Mouse (Mus musculus) v-Abl transformed pro-B cells (cell line): ENCODE results near the gene Eif2d.

ENCODE experiments used
- in situ Hi-C, 2 experiments: fragments of 400-800 bp; cut with MboI; formaldehyde crosslinking; loops; one replicate each; pipeline ENCODE4 v1.15.1; 2025; ENCODE audit not compliant: unreplicated experiment in 2 of 2

The Eif2d gene

GRCm38 (mm10) chr1:131153018-131153629 lies at the start of gene Eif2d:
TSS of gene Eif2d (plus strand) at chr1:131153181.
- in situ Hi-C loops: loop anchor here in 1 of 2 experiments (10.0 kb wide), 1 partner anchor 48 kb away; no protein-coding TSS in a partner anchor

GRCm38 (mm10) chr1:131103776-131104424 lies 49.1 kb upstream of the Eif2d start:
- in situ Hi-C loops: loop anchor here in 1 of 2 experiments (10.0 kb wide), 1 partner anchor 51 kb away; the partner anchor contains the start of gene Eif2d

- in situ Hi-C loops: loop anchor here in 1 of 2 experiments (10.0 kb wide), 1 partner anchor 47 kb away; the partner anchor contains the start of gene Eif2d
Observed at GRCm38 (mm10) chr1:131107575-131108308, 45.2 kb upstream of the Eif2d start.

GRCm38 (mm10) chr1:131110525-131111106 lies 42.4 kb upstream of the Eif2d start:
- in situ Hi-C loops: loop anchor here in 1 of 2 experiments (5.0 kb wide), 1 partner anchor 152 kb away; no protein-coding TSS in a partner anchor

GRCm38 (mm10) chr1:131112576-131112975 lies 40.4 kb upstream of the Eif2d start:
- in situ Hi-C loops: loop anchor here in 1 of 2 experiments (5.0 kb wide), 1 partner anchor 150 kb away; no protein-coding TSS in a partner anchor

GRCm38 (mm10) chr1:131115932-131116331 lies 37.0 kb upstream of the Eif2d start:
- in situ Hi-C loops: loop anchor here in 1 of 2 experiments (5.0 kb wide), 1 partner anchor 146 kb away; no protein-coding TSS in a partner anchor

GRCm38 (mm10) chr1:131116430-131117011 lies 36.5 kb upstream of the Eif2d start:
- in situ Hi-C loops: loop anchor here in 1 of 2 experiments (5.0 kb wide), 1 partner anchor 146 kb away; no protein-coding TSS in a partner anchor

GRCm38 (mm10) chr1:131118530-131118929 lies 34.5 kb upstream of the Eif2d start:
- in situ Hi-C loops: loop anchor here in 1 of 2 experiments (5.0 kb wide), 1 partner anchor 144 kb away; no protein-coding TSS in a partner anchor

- in situ Hi-C loops: loop anchor here in 1 of 2 experiments (5.0 kb wide), 1 partner anchor 143 kb away; no protein-coding TSS in a partner anchor
Observed at GRCm38 (mm10) chr1:131119026-131119425, 34.0 kb upstream of the Eif2d start.

- in situ Hi-C loops: loop anchor here (5.0 kb wide), 1 partner anchor 35 kb away; no protein-coding TSS in a partner anchor
Observed at GRCm38 (mm10) chr1:131121987-131122386, 31.0 kb upstream of the Eif2d start.

- in situ Hi-C loops: loop anchor here (5.0 kb wide), 1 partner anchor 34 kb away; no protein-coding TSS in a partner anchor
Observed at GRCm38 (mm10) chr1:131123522-131124265, 29.3 kb upstream of the Eif2d start.

GRCm38 (mm10) chr1:131125987-131126744 lies 26.8 kb upstream of the Eif2d start:
- in situ Hi-C loops: no loop called here

- in situ Hi-C loops: no loop called here
Observed at GRCm38 (mm10) chr1:131134231-131134630, 18.8 kb upstream of the Eif2d start.

- in situ Hi-C loops: no loop called here
Observed at GRCm38 (mm10) chr1:131134942-131135522, 17.9 kb upstream of the Eif2d start.

- in situ Hi-C loops: no loop called here
Observed at GRCm38 (mm10) chr1:131135960-131136629, 16.9 kb upstream of the Eif2d start.

GRCm38 (mm10) chr1:131137111-131137510 lies 15.9 kb upstream of the Eif2d start:
- in situ Hi-C loops: no loop called here

GRCm38 (mm10) chr1:131137717-131138118 lies 15.3 kb upstream of the Eif2d start:
- in situ Hi-C loops: no loop called here
